Mouse (Mus musculus) forebrain, embryonic 11.5 days (tissue): Measurements from ENCODE around the gene Uggt2. TPM values are rescaled to one million over a fixed set of nuclear protein-coding genes. Genes with fewer than 3 reads are reported as not detected.

ENCODE experiments used
- ATAC-seq: fragments of 200-750 bp; cut with Nextera tagmentation; replicated peaks from 2 replicates; pipeline ENCODE4 v1.8.0; 2017; ENCODE audit warnings: moderate TSS enrichment; ENCODE audit not compliant: low FRiP score
- DNase-seq: peaks from one replicate; pipeline ENCODE4 v3.0.0-alpha.2; 2017; ENCODE audit warnings: low spot score
- H3K27ac ChIP-seq: fragments of 300-500 bp; sonication (generic); 2 replicates; pipeline ENCODE4 v1.5.1; 2014; ENCODE audit warnings: low read depth, low read length
- H3K27me3 ChIP-seq: fragments of 300-500 bp; sonication (generic); 2 replicates; pipeline ENCODE4 v1.6.1; 2014; ENCODE audit warnings: mild to moderate bottlenecking, low read length, mixed read lengths; ENCODE audit not compliant: control insufficient read depth, insufficient read depth
- H3K36me3 ChIP-seq: fragments of 300-500 bp; sonication (generic); 2 replicates; pipeline ENCODE4 v1.6.1; 2014; ENCODE audit warnings: mild to moderate bottlenecking, low read length, moderate library complexity, mixed read lengths; ENCODE audit not compliant: control insufficient read depth, insufficient read depth
- H3K4me1 ChIP-seq: fragments of 300-500 bp; sonication (generic); replicated peaks from 2 replicates; pipeline ENCODE4 v1.6.1; 2014; ENCODE audit warnings: low read length, mixed read lengths; ENCODE audit not compliant: control insufficient read depth, insufficient read depth
- H3K4me2 ChIP-seq: fragments of 300-500 bp; sonication (generic); 2 replicates; pipeline ENCODE4 v1.6.1; 2014; ENCODE audit warnings: low read depth, mild to moderate bottlenecking, low read length, moderate library complexity, mixed read lengths; ENCODE audit not compliant: severe bottlenecking
- H3K4me3 ChIP-seq: fragments of 300-500 bp; sonication (generic); 2 replicates; pipeline ENCODE4 v1.5.1; 2014; ENCODE audit warnings: low read depth, low read length
- H3K9ac ChIP-seq: fragments of 300-500 bp; sonication (generic); 2 replicates; pipeline ENCODE4 v1.6.1; 2014; ENCODE audit warnings: low read length
- H3K9me3 ChIP-seq: fragments of 300-500 bp; sonication (generic); 2 replicates; pipeline ENCODE4 v1.6.1; 2016; ENCODE audit warnings: low read length, mixed read lengths; ENCODE audit not compliant: control insufficient read depth
- WGBS: fragments of 180-500 bp; shearing (Covaris S2); extraction: QIAGEN DNeasy Blood & Tissue Kit; methylation state at CpG from one replicate; pipeline ENCODE4 v1.1.7; 2014; 5-methylcytosine and 5-hydroxymethylcytosine counted together
- polyA plus RNA-seq: library from polyadenylated mRNA; unstranded; fragments of >200 nt; fragmentation: Nextera tagmentation; extraction: Ambion mirVana; gene quantifications from 2 replicates; pipeline ENCODE4 v1.2.1, GENCODE M21; 2014

Uggt2 gene
- polyA plus RNA-seq, 1 experiment from 2014 or later: 23.9 TPM

DNA sequence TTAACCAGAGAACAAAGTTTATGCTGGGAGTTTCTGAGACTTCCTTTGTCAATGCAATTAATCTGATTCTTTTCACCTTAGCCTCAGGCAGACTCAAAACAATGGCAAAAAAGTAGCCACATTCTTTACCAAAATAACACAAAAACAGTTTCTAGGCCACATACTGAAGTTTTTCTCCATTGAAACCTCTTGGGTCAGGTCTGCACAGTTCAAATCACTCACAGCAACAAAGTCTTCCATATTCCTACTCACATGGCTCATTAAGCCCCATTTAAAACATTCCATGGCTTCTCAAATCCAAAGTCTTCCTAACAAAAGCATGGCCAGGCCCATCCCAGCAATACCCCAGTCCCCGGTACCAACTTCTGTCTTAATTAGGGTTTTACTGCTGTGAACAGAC is 46.3 kb downstream of the Uggt2 start:
- Histone ChIP-seq H3K9me3 (no peaks in the 10 kb centered on the region), H3K4me1 (no peaks in the 10 kb centered on the region), H3K27ac (no peak overlapping the region), H3K27me3 (no peaks in the 10 kb centered on the region), H3K36me3 (no peaks in the 10 kb centered on the region; the same call in 1 of the 2 replicates), H3K4me3 (no peak overlapping the region), H3K9ac (no peak overlapping the region), H3K4me2 (no peak overlapping the region)
- WGBS: 33% methylated on average over 1 of the region's 1 CpGs
- DNase-seq: no peak
- no peak for ATAC-seq

DNA sequence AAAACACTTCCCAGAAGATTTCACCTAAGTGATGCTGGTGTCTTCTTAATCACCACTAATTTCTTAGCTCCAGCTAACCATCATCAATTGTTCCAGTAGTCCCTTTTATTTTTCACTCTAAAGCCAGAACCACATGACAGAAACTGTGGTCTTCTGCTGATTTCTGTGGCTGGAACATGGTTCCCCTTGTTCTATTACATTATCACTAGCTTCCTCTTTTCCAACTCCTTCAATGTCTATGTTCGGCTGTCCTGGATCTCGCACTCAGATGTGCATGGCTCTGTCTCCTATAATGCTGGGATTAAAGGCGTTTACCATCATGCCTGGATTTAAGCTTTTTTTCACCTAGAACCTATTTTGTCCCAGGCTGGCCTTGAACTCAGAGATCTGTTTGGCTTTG is 46.9 kb downstream of the Uggt2 start:
- DNase-seq (no peak), ATAC-seq (no peak)
- 88% methylated on average over 3 of the region's 3 CpGs for WGBS

GRCm38 (mm10) chr14:119043765-119044164 is 55.5 kb downstream of the Uggt2 start:
- ATAC-seq (no peak), DNase-seq (no peak)
- H3K27me3 ChIP-seq: no peaks in the 10 kb centered on the region
- no peak overlapping the region for H3K4me2 ChIP-seq
- H3K4me1 ChIP-seq: no peaks in the 10 kb centered on the region
- 91% methylated on average over 7 of the region's 7 CpGs for WGBS
- H3K9ac ChIP-seq: no peak overlapping the region
- H3K27ac ChIP-seq: no peak overlapping the region
- no peak overlapping the region for H3K4me3 ChIP-seq
- H3K36me3 ChIP-seq: no peaks in the 10 kb centered on the region
- no peaks in the 10 kb centered on the region for H3K9me3 ChIP-seq

More for the DNA sequence above, 46.9 kb downstream of the Uggt2 start:
- no peak overlapping the region for H3K9ac ChIP-seq
- H3K9me3 ChIP-seq: no peaks in the 10 kb centered on the region
- H3K27me3 ChIP-seq: no peaks in the 10 kb centered on the region
- no peak overlapping the region for H3K4me2 ChIP-seq
- no peaks in the 10 kb centered on the region; the same call in 1 of the 2 replicates for H3K36me3 ChIP-seq
- H3K4me1 ChIP-seq: no peaks in the 10 kb centered on the region
- H3K4me3 ChIP-seq: no peak overlapping the region
- no peak overlapping the region for H3K27ac ChIP-seq

DNA sequence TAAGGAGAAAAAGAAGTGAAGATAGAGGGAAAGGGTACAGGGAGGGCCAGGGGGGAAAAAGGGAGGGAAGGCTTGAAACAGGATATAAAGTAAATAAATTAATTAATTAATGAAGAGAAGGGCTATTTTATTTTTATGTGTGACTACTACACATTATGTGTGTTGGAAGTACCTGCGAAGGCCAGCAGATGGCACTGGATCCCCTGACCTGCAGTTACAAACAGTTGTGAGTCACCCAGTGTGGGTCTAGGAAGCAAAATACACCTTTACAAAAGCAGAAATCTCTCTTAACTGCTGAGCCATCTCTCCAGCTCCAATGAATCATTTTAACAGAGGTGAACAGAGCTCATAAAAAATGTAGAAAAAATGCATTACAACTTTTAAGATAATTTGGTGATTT is 59.0 kb downstream of the Uggt2 start:
- DNase-seq (peak; percentile 56), ATAC-seq (no peak)
- Histone ChIP-seq H3K27ac (no peak overlapping the region), H3K4me1 (no peaks in the 10 kb centered on the region), H3K9ac (no peak overlapping the region), H3K4me3 (no peak overlapping the region), H3K36me3 (no peaks in the 10 kb centered on the region; the same call in 1 of the 2 replicates), H3K4me2 (no peak overlapping the region), H3K27me3 (no peaks in the 10 kb centered on the region), H3K9me3 (no peaks in the 10 kb centered on the region)
- WGBS: 75% methylated on average over 1 of the region's 1 CpGs

DNA sequence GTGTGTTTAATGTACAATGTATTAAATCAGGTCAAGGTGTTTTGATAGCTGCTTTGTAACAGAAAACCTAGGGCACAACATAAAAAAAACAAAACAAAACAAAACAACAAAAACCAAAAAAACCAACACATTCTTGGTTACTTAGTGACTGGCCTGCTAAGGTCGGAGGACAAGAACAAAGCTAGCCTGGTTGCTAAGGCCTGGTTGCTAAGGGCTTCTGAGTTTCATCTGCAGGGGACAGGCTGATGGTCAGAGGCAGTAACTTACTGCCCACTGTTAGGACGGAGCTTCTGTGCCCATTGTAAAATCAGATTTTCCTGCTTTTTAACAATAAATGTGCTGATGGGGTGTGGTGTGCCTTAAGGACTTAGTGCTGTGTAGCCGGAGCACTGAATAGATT is 61.5 kb downstream of the Uggt2 start:
- H3K27me3 ChIP-seq: no peaks in the 10 kb centered on the region
- H3K4me1 ChIP-seq: no peaks in the 10 kb centered on the region
- WGBS: 28% methylated on average over 3 of the region's 3 CpGs
- no peak overlapping the region for H3K27ac ChIP-seq
- ATAC-seq (0 out of 2 replicates have a peak, but pooled peaks have one; percentile 63), DNase-seq (no peak)
- H3K9ac ChIP-seq: no peak overlapping the region
- no peaks in the 10 kb centered on the region for H3K9me3 ChIP-seq
- H3K4me3 ChIP-seq: no peak overlapping the region
- H3K36me3 ChIP-seq: no peaks in the 10 kb centered on the region; the same call in 1 of the 2 replicates
- no peak overlapping the region for H3K4me2 ChIP-seq

- Histone ChIP-seq H3K4me2 (no peak overlapping the region), H3K4me3 (no peak overlapping the region), H3K4me1 (no peaks in the 10 kb centered on the region), H3K9me3 (no peaks in the 10 kb centered on the region), H3K36me3 (no peaks in the 10 kb centered on the region; the same call in 1 of the 2 replicates), H3K27ac (no peak overlapping the region), H3K9ac (no peak overlapping the region), H3K27me3 (no peaks in the 10 kb centered on the region)
- 80% methylated on average over 12 of the region's 12 CpGs for WGBS
- no peak for ATAC-seq
- no peak for DNase-seq
These were observed 62.0 kb downstream of the Uggt2 start for GRCm38 (mm10) chr14:119037076-119037683.

DNA sequence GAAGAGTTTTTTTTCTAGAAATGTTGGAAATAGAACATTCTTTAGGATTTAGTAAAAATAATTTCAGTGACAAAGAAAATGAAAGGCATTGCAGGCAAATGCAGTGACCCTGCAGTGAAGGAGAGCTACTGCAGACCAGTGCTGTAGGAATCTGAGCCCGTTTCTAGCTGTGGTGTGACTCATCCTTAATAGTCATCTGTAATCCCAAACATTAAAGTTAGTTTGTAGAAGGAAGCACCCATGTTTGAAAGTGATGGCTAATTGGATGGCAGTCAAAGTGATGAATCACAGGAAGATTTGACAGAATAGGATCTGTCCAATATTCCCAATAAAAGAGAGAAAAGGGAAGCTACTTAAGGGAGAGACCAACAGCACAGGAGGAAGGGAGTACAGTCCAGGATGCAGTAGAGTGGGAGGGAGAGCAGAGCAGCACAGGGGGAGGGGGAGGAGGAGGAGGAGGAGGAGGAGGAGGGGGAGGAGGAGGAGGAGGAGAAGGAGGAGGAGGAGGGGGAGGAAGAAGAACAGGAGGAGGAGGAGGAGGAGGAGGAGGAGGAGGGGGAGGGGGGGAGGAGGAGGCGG is 71.5 kb downstream of the Uggt2 start:
- Histone ChIP-seq H3K9ac (no peak overlapping the region), H3K27me3 (no peaks in the 10 kb centered on the region), H3K9me3 (no peaks in the 10 kb centered on the region), H3K36me3 (no peaks in the 10 kb centered on the region; the same call in 1 of the 2 replicates), H3K4me2 (no peak overlapping the region), H3K4me3 (no peak overlapping the region), H3K4me1 (no peaks in the 10 kb centered on the region), H3K27ac (no peak overlapping the region)
- DNase-seq (no peak), ATAC-seq (no peak)
- 89% methylated on average over 2 of the region's 2 CpGs for WGBS

DNA sequence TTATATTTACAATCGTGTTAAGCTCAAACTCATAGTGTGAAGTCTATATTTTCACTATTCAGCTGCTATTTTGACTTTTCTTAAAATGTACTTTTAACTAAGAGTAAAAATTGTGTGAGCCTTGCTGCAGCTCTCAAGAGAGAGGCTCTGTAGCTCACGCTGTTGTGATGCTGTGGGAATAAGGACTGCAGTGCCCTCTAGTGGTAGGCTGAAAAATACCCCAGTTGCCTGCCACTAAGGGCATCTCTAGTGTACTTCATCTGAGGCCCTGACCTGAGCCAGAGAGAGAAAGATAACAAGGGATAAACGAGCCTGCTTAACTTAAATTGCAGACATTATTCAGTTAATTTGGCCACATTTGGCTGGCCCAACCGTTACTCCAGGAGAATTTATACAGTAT is 72.1 kb downstream of the Uggt2 start:
- ATAC-seq (peak; percentile 71; the same call in 1 of the 2 replicates), DNase-seq (no peak)
- Histone ChIP-seq H3K9me3 (no peaks in the 10 kb centered on the region), H3K4me2 (no peak overlapping the region), H3K27me3 (no peaks in the 10 kb centered on the region), H3K4me3 (no peak overlapping the region), H3K4me1 (no peaks in the 10 kb centered on the region), H3K9ac (no peak overlapping the region), H3K27ac (no peak overlapping the region), H3K36me3 (no peaks in the 10 kb centered on the region)
- 55% methylated on average over 4 of the region's 4 CpGs for WGBS

DNA sequence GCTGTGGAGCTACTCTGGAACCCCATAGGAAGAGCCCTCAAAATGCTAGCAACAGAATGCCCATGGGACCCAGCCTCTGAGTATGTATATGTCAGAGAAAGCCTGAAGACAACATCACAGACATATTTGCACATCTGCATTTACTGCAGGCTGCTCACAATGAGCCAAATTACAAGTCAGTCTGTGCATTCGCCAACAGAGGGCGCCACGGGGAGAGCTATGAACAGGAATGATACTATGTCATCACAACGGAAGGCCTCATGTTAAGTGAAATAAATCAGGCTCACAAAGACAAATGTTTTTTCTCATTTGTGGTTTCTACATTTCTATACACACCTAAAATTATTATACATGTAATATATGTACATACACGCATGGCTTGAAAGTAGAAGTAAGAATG is 73.3 kb downstream of the Uggt2 start:
- ATAC-seq (no peak), DNase-seq (no peak)
- 65% methylated on average over 5 of the region's 5 CpGs for WGBS
- Histone ChIP-seq H3K27me3 (no peaks in the 10 kb centered on the region), H3K4me1 (no peaks in the 10 kb centered on the region), H3K9ac (no peak overlapping the region), H3K4me2 (no peak overlapping the region), H3K27ac (no peak overlapping the region), H3K36me3 (no peaks in the 10 kb centered on the region), H3K4me3 (no peak overlapping the region), H3K9me3 (no peaks in the 10 kb centered on the region)
